Mouse (Mus musculus): ENCODE measurements around the gene Xbp1. TPM values are rescaled to one million over a fixed set of nuclear protein-coding genes. Genes with fewer than 3 reads are reported as not detected.
"Not testable (repeated sequence)": the region's sequence is repeated elsewhere in the genome, so short reads cannot be mapped to it uniquely, and the experiment has no call there.

Gene Xbp1
- polyA plus RNA-seq, 1 experiment from 2014 or later = 164 TPM

GRCm38 (mm10) chr11:5543281-5543680 is 22.8 kb downstream of the Xbp1 start:
- Histone ChIP-seq H3K27ac (ENCODE audit: low read length) (no peak overlapping the region), H3K9me3 (ENCODE audit: control insufficient read depth, low read depth, low read length) (no peaks in the 10 kb centered on the region), H3K36me3 (ENCODE audit: control insufficient read depth, insufficient read depth, low read length) (peaks cover 13% of the 10 kb centered on the region), H3K4me2 (replicated peaks; ENCODE audit: low read depth, low read length) (no peak overlapping the region), H3K27me3 (ENCODE audit: control insufficient read depth, insufficient read depth, low read length) (no peaks in the 10 kb centered on the region), H3K9ac (replicated peaks; ENCODE audit: low read depth, low read length) (no peak overlapping the region), H3K4me3 (ENCODE audit: low read depth, low read length) (no peak overlapping the region), H3K4me1 (ENCODE audit: control insufficient read depth, insufficient read depth, low read length) (peaks cover 15% of the 10 kb centered on the region)
- no peak for ATAC-seq (ENCODE audit: insufficient number of reproducible peaks, insufficient read depth, low FRiP score, low read depth)
- WGBS = 73% methylated on average over 1 of the region's 1 CpGs

GRCm38 (mm10) chr11:5544709-5545108 is 24.2 kb downstream of the Xbp1 start:
- not testable (repeated sequence) for H3K4me1 ChIP-seq (ENCODE audit: control insufficient read depth, insufficient read depth, low read length); H3K27ac ChIP-seq (ENCODE audit: low read length); H3K27me3 ChIP-seq (ENCODE audit: control insufficient read depth, insufficient read depth, low read length); H3K9ac ChIP-seq (replicated peaks; ENCODE audit: low read depth, low read length); H3K9me3 ChIP-seq (ENCODE audit: control insufficient read depth, low read depth, low read length); H3K36me3 ChIP-seq (ENCODE audit: control insufficient read depth, insufficient read depth, low read length); ATAC-seq (ENCODE audit: insufficient number of reproducible peaks, insufficient read depth, low FRiP score, low read depth); H3K4me3 ChIP-seq (ENCODE audit: low read depth, low read length); H3K4me2 ChIP-seq (replicated peaks; ENCODE audit: low read depth, low read length)
- 92% methylated on average over 1 of the region's 1 CpGs for WGBS

- Histone ChIP-seq H3K27ac (ENCODE audit: low read length) (no peak overlapping the region), H3K4me3 (ENCODE audit: low read depth, low read length) (no peak overlapping the region), H3K4me1 (ENCODE audit: control insufficient read depth, insufficient read depth, low read length) (peaks cover 4% of the 10 kb centered on the region), H3K36me3 (ENCODE audit: control insufficient read depth, insufficient read depth, low read length) (no peaks in the 10 kb centered on the region), H3K4me2 (replicated peaks; ENCODE audit: low read depth, low read length) (no peak overlapping the region), H3K27me3 (ENCODE audit: control insufficient read depth, insufficient read depth, low read length) (no peaks in the 10 kb centered on the region), H3K9me3 (ENCODE audit: control insufficient read depth, low read depth, low read length) (no peaks in the 10 kb centered on the region), H3K9ac (replicated peaks; ENCODE audit: low read depth, low read length) (no peak overlapping the region)
- ATAC-seq (ENCODE audit: insufficient number of reproducible peaks, insufficient read depth, low FRiP score, low read depth) = no peak
- 78% methylated on average over 4 of the region's 4 CpGs for WGBS
Observed at GRCm38 (mm10) chr11:5545457-5545856, 25.0 kb downstream of the Xbp1 start.

- H3K27ac ChIP-seq (ENCODE audit: low read length) = no peak overlapping the region
- H3K4me2 ChIP-seq (replicated peaks; ENCODE audit: low read depth, low read length) = no peak overlapping the region
- 81% methylated on average over 3 of the region's 3 CpGs for WGBS
- H3K36me3 ChIP-seq (ENCODE audit: control insufficient read depth, insufficient read depth, low read length) = no peaks in the 10 kb centered on the region
- no peak for ATAC-seq (ENCODE audit: insufficient number of reproducible peaks, insufficient read depth, low FRiP score, low read depth)
- no peak overlapping the region for H3K9ac ChIP-seq (replicated peaks; ENCODE audit: low read depth, low read length)
- no peak overlapping the region for H3K4me3 ChIP-seq (ENCODE audit: low read depth, low read length)
- no peaks in the 10 kb centered on the region for H3K9me3 ChIP-seq (ENCODE audit: control insufficient read depth, low read depth, low read length)
- no peaks in the 10 kb centered on the region for H3K4me1 ChIP-seq (ENCODE audit: control insufficient read depth, insufficient read depth, low read length)
- no peaks in the 10 kb centered on the region for H3K27me3 ChIP-seq (ENCODE audit: control insufficient read depth, insufficient read depth, low read length)
Observed at GRCm38 (mm10) chr11:5546693-5547092, 26.2 kb downstream of the Xbp1 start.

GRCm38 (mm10) chr11:5551430-5551829 is 31.0 kb downstream of the Xbp1 start:
- Histone ChIP-seq H3K9ac (replicated peaks; ENCODE audit: low read depth, low read length) (no peak overlapping the region), H3K4me3 (ENCODE audit: low read depth, low read length) (no peak overlapping the region), H3K4me1 (ENCODE audit: control insufficient read depth, insufficient read depth, low read length) (no peaks in the 10 kb centered on the region), H3K9me3 (ENCODE audit: control insufficient read depth, low read depth, low read length) (no peaks in the 10 kb centered on the region), H3K4me2 (replicated peaks; ENCODE audit: low read depth, low read length) (no peak overlapping the region), H3K27me3 (ENCODE audit: control insufficient read depth, insufficient read depth, low read length) (no peaks in the 10 kb centered on the region), H3K27ac (ENCODE audit: low read length) (no peak overlapping the region), H3K36me3 (ENCODE audit: control insufficient read depth, insufficient read depth, low read length) (no peaks in the 10 kb centered on the region)
- WGBS = 81% methylated on average over 5 of the region's 5 CpGs
- ATAC-seq (ENCODE audit: insufficient number of reproducible peaks, insufficient read depth, low FRiP score, low read depth) = no peak

GRCm38 (mm10) chr11:5551931-5552330 is 31.5 kb downstream of the Xbp1 start:
- WGBS = 71% methylated on average over 1 of the region's 1 CpGs
- no peak overlapping the region for H3K27ac ChIP-seq (ENCODE audit: low read length)
- no peaks in the 10 kb centered on the region for H3K4me1 ChIP-seq (ENCODE audit: control insufficient read depth, insufficient read depth, low read length)
- no peaks in the 10 kb centered on the region for H3K36me3 ChIP-seq (ENCODE audit: control insufficient read depth, insufficient read depth, low read length)
- ATAC-seq (ENCODE audit: insufficient number of reproducible peaks, insufficient read depth, low FRiP score, low read depth) = no peak
- no peak overlapping the region for H3K4me2 ChIP-seq (replicated peaks; ENCODE audit: low read depth, low read length)
- no peak overlapping the region for H3K9ac ChIP-seq (replicated peaks; ENCODE audit: low read depth, low read length)
- H3K4me3 ChIP-seq (ENCODE audit: low read depth, low read length) = no peak overlapping the region
- H3K27me3 ChIP-seq (ENCODE audit: control insufficient read depth, insufficient read depth, low read length) = no peaks in the 10 kb centered on the region
- H3K9me3 ChIP-seq (ENCODE audit: control insufficient read depth, low read depth, low read length) = no peaks in the 10 kb centered on the region

GRCm38 (mm10) chr11:5560273-5560672 is 39.8 kb downstream of the Xbp1 start:
- H3K4me2 ChIP-seq (replicated peaks; ENCODE audit: low read depth, low read length) = no peak overlapping the region
- H3K9ac ChIP-seq (replicated peaks; ENCODE audit: low read depth, low read length) = no peak overlapping the region
- no peaks in the 10 kb centered on the region for H3K27me3 ChIP-seq (ENCODE audit: control insufficient read depth, insufficient read depth, low read length)
- H3K9me3 ChIP-seq (ENCODE audit: control insufficient read depth, low read depth, low read length) = no peaks in the 10 kb centered on the region
- H3K27ac ChIP-seq (ENCODE audit: low read length) = no peak overlapping the region
- no peaks in the 10 kb centered on the region for H3K4me1 ChIP-seq (ENCODE audit: control insufficient read depth, insufficient read depth, low read length)
- H3K4me3 ChIP-seq (ENCODE audit: low read depth, low read length) = no peak overlapping the region
- no peaks in the 10 kb centered on the region for H3K36me3 ChIP-seq (ENCODE audit: control insufficient read depth, insufficient read depth, low read length)
- WGBS = 53% methylated on average over 3 of the region's 3 CpGs
- ATAC-seq (ENCODE audit: insufficient number of reproducible peaks, insufficient read depth, low FRiP score, low read depth) = no peak

- H3K36me3 ChIP-seq (ENCODE audit: control insufficient read depth, insufficient read depth, low read length) = no peaks in the 10 kb centered on the region
Observed at GRCm38 (mm10) chr11:5562625-5563268, 42.3 kb downstream of the Xbp1 start.

GRCm38 (mm10) chr11:5563898-5564297 is 43.4 kb downstream of the Xbp1 start:
- H3K9me3 ChIP-seq (ENCODE audit: control insufficient read depth, low read depth, low read length) = no peaks in the 10 kb centered on the region
- no peak overlapping the region for H3K9ac ChIP-seq (replicated peaks; ENCODE audit: low read depth, low read length)
- no peaks in the 10 kb centered on the region for H3K4me1 ChIP-seq (ENCODE audit: control insufficient read depth, insufficient read depth, low read length)
- no peak overlapping the region for H3K27ac ChIP-seq (ENCODE audit: low read length)
- WGBS = 63% methylated on average over 6 of the region's 6 CpGs
- no peak overlapping the region for H3K4me2 ChIP-seq (replicated peaks; ENCODE audit: low read depth, low read length)
- no peak overlapping the region for H3K4me3 ChIP-seq (ENCODE audit: low read depth, low read length)
- no peaks in the 10 kb centered on the region for H3K36me3 ChIP-seq (ENCODE audit: control insufficient read depth, insufficient read depth, low read length)
- no peaks in the 10 kb centered on the region for H3K27me3 ChIP-seq (ENCODE audit: control insufficient read depth, insufficient read depth, low read length)
- ATAC-seq (ENCODE audit: insufficient number of reproducible peaks, insufficient read depth, low FRiP score, low read depth) = no peak

More at GRCm38 (mm10) chr11:5562625-5563268, 42.3 kb downstream of the Xbp1 start:
- no peaks in the 10 kb centered on the region for H3K4me1 ChIP-seq (ENCODE audit: control insufficient read depth, insufficient read depth, low read length)
- H3K9ac ChIP-seq (replicated peaks; ENCODE audit: low read depth, low read length) = no peak overlapping the region
- H3K4me3 ChIP-seq (ENCODE audit: low read depth, low read length) = no peak overlapping the region
- 23% methylated on average over 9 of the region's 9 CpGs for WGBS
- H3K27ac ChIP-seq (ENCODE audit: low read length) = no peak overlapping the region
- no peak for ATAC-seq (ENCODE audit: insufficient number of reproducible peaks, insufficient read depth, low FRiP score, low read depth)
- no peaks in the 10 kb centered on the region for H3K27me3 ChIP-seq (ENCODE audit: control insufficient read depth, insufficient read depth, low read length)
- no peaks in the 10 kb centered on the region for H3K9me3 ChIP-seq (ENCODE audit: control insufficient read depth, low read depth, low read length)
- H3K4me2 ChIP-seq (replicated peaks; ENCODE audit: low read depth, low read length) = no peak overlapping the region
